Mouse (Mus musculus) cerebellum, adult 2 months (tissue): ENCODE measurements around the gene Ehd4.

ENCODE experiments used
- CTCF ChIP-seq: fragments of 200-500 bp; IDR thresholded peaks from 2 replicates; pipeline ENCODE4 v1.5.1; 2011; ENCODE audit warnings: low read depth, mild to moderate bottlenecking, control low read depth, low read length, moderate library complexity, borderline replicate concordance; ENCODE audit not compliant: insufficient read depth
- POLR2A ChIP-seq: fragments of 200-500 bp; IDR thresholded peaks from 2 replicates; pipeline ENCODE4 v1.6.1; 2011; ENCODE audit warnings: low read length, control low read depth, borderline replicate concordance; ENCODE audit not compliant: insufficient read depth

DNA sequence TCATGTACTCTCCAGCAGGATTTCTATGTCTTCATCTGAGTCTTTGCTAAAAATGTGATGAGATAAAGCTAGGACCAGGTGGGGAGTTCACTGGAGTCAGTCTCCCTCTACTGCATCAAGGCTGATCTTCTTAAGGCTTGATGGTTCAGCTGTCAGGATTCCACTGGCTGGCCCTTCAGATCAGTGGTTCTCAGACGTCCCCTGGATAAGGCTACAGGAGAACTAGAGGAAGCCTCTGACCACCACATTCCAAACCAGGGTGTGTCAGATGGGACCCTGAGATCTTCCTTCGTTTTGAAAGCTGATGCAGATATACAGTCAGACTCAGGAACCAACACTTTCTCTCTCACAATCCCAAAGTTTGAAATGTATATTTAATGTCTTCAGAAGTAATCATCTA, 7.0 kb downstream of the Ehd4 start:
- TF ChIP-seq CTCF (no peak), POLR2A (no peak)
